7 mouse cellular contexts compared by ENCODE assay signal in genomic region chr9:72654593-72655242, GRCm38 (mm10). TPM values are rescaled to one million over a fixed set of nuclear protein-coding genes. Genes with fewer than 3 reads are reported as not detected.
A peak's percentile ranks its signal among the peaks of the same experiment; 100 is the strongest.
DNase-seq lines count a peak whose midpoint lies in the region; ATAC-seq lines count a peak whose summit lies in the region.

No protein-coding gene starts in this region.

- peak; percentile 59 for DNase-seq in ovary, adult 18-20 months (ENCODE audit: low spot score)
- no peak for DNase-seq in ovary, postnatal 10 days (ENCODE audit: low spot score)
- DNase-seq in adrenal gland, postnatal 36 days = peak; percentile 90 to 92
- peak; percentile 83 for DNase-seq in kidney, postnatal 10 days
- DNase-seq in lung, postnatal 10 days = peak; percentile 87
- peak; percentile 27 for DNase-seq in spleen, adult 12 weeks (ENCODE audit: low spot score)

- ATAC-seq in granulocyte monocyte progenitor cell, adult 5-6 weeks (replicated peaks; ENCODE audit: poor library complexity, severe bottlenecking) = peak; percentile 69

RNA-seq across cellular contexts. Expression of gene Nedd4, which starts 7.4 kb away (rescaled TPM):
- 100 to 1,000 TPM; 431 to 435 TPM for total RNA-seq in adrenal gland, postnatal 36 days (2021)
- 118 and 129 TPM in 2 replicates for total RNA-seq in granulocyte monocyte progenitor cell, adult 5-6 weeks (2014; fragmentation: Nextera tagmentation)
- total RNA-seq in granulocyte monocyte progenitor cell, adult 5-6 weeks (2017) = 154 and 167 TPM in 2 replicates
